Mouse (Mus musculus) hindbrain, embryonic 15.5 days (tissue): ENCODE measurements around the gene Rasal3. TPM values are rescaled to one million over a fixed set of nuclear protein-coding genes. Genes with fewer than 3 reads are reported as not detected.

ENCODE experiments used
- ATAC-seq: fragments of 200-750 bp; cut with Nextera tagmentation; 2 replicates; pipeline ENCODE4 v1.8.0; 2017; ENCODE audit warnings: low read depth, moderate number of reproducible peaks, moderate TSS enrichment; ENCODE audit not compliant: low FRiP score
- H3K27ac ChIP-seq: fragments of 300-500 bp; sonication (generic); replicated peaks from 2 replicates; pipeline ENCODE4 v1.5.1; 2015; ENCODE audit warnings: mild to moderate bottlenecking, inconsistent platforms
- H3K27me3 ChIP-seq: fragments of 300-500 bp; sonication (generic); 2 replicates; pipeline ENCODE4 v1.6.1; 2015; ENCODE audit warnings: control low read depth, inconsistent platforms
- H3K36me3 ChIP-seq: fragments of 300-500 bp; sonication (generic); 2 replicates; pipeline ENCODE4 v1.6.1; 2015; ENCODE audit warnings: control low read depth, inconsistent platforms
- H3K4me1 ChIP-seq: fragments of 300-500 bp; sonication (generic); replicated peaks from 2 replicates; pipeline ENCODE4 v1.6.1; 2015; ENCODE audit warnings: control low read depth, inconsistent platforms
- H3K4me2 ChIP-seq: fragments of 300-500 bp; sonication (generic); 2 replicates; pipeline ENCODE4 v1.6.1; 2015; ENCODE audit warnings: moderate library complexity, mild to moderate bottlenecking, inconsistent platforms
- H3K4me3 ChIP-seq: fragments of 300-500 bp; sonication (generic); 2 replicates; pipeline ENCODE4 v1.5.1; 2015; ENCODE audit warnings: mild to moderate bottlenecking, inconsistent platforms
- H3K9ac ChIP-seq: fragments of 300-500 bp; sonication (generic); 2 replicates; pipeline ENCODE4 v1.6.1; 2015; ENCODE audit warnings: inconsistent platforms
- H3K9me3 ChIP-seq: fragments of 300-500 bp; sonication (generic); 2 replicates; pipeline ENCODE4 v1.6.1; 2016; ENCODE audit warnings: control low read depth, inconsistent platforms
- WGBS: fragments of 180-500 bp; shearing (Covaris S2); methylation state at CpG from one replicate; pipeline ENCODE4 v1.1.7; 2015; 5-methylcytosine and 5-hydroxymethylcytosine counted together
- polyA plus RNA-seq: library from polyadenylated mRNA; unstranded; fragments of >200 nt; fragmentation: Nextera tagmentation; extraction: Ambion mirVana; gene quantifications from 2 replicates; pipeline ENCODE4 v1.2.1, GENCODE M21; 2015

Rasal3 gene
- polyA plus RNA-seq, result 0.42 and 0.65 TPM in 2 replicates

DNA sequence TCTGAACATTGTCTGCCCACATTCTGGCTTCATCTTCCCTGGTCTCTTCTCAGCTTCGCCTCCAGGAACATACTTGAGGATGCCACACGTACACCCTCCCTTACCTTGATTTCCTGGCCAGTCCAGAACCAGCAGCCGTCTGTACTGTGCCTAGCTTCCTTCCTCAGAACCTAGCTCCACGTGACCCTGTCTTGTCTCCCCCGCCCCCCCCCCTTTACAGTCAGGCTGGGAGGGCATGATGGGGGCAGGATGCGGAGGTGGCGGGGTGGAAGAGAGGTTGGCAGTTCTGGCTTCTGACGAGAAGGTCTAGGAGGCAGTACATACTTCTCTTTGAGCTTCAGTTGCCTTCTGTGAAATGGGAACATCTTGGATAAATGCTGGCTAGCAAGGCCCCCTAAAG, at the start of gene Rasal3:
TSS of gene Rasal3 (minus strand) at position 167 of the 400 bp plus-strand sequence.
- Histone ChIP-seq H3K9me3 (no peaks in the 10 kb centered on the region), H3K4me3 (no peak within 1 kb of the TSS), H3K27me3 (peaks cover 13% of the 10 kb centered on the region; the same call in 1 of the 2 replicates), H3K36me3 (no peaks in the 10 kb centered on the region), H3K4me2 (no peak within 1 kb of the TSS), H3K27ac (no peak within 1 kb of the TSS), H3K4me1 (no peaks in the 10 kb centered on the region), H3K9ac (no peak within 1 kb of the TSS)
- 77% methylated on average over 8 of the region's 8 CpGs for WGBS
- no peak for ATAC-seq

- Histone ChIP-seq H3K9me3 (no peaks in the 10 kb centered on the region), H3K4me2 (peak within 1 kb of the TSS; percentile 71), H3K9ac (peak within 1 kb of the TSS; percentile 19; the same call in 1 of the 2 replicates), H3K4me1 (peaks cover 12% of the 10 kb centered on the region), H3K27ac (no peak within 1 kb of the TSS), H3K27me3 (peaks cover 12% of the 10 kb centered on the region; the same call in 1 of the 2 replicates), H3K4me3 (peak within 1 kb of the TSS; percentile 35), H3K36me3 (no peaks in the 10 kb centered on the region)
- no peak for ATAC-seq
- 5% methylated on average over 19 of the region's 19 CpGs for WGBS
Measured at GRCm38 (mm10) chr17:32452482-32452881, 49.1 kb upstream of the Rasal3 start, which contains the start of gene Cyp4f39. Cyp4f39 (plus strand) TSS chr17:32452723.

GRCm38 (mm10) chr17:32450844-32451537, 47.6 kb upstream of the Rasal3 start:
- Histone ChIP-seq H3K4me3 (no peak overlapping the region), H3K27me3 (peaks cover 12% of the 10 kb centered on the region; the same call in 1 of the 2 replicates), H3K36me3 (no peaks in the 10 kb centered on the region), H3K9me3 (no peaks in the 10 kb centered on the region), H3K27ac (no peak overlapping the region), H3K4me2 (no peak overlapping the region), H3K4me1 (peaks cover 12% of the 10 kb centered on the region), H3K9ac (no peak overlapping the region)
- ATAC-seq, result no peak
- WGBS, result 64% methylated on average over 2 of the region's 2 CpGs

DNA sequence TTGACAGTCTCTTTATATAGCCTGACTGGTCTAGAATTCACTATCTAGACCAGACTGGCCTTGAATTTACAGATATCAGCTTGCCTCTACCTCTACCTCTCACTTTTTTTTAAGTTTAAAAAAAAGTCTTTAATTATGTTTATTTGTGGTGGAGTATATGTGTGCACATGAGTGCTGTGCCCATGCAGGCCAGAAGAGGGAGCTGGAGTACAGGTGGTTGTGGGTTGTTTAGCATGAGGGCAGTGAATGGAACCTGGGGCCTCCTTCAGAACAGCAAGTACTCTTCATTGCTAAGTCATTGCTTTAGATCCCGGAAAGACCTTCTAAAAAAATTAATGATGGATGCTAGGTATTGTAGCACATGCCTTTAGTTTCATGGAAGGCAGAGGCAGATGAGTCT, 45.7 kb upstream of the Rasal3 start:
- Histone ChIP-seq H3K36me3 (no peaks in the 10 kb centered on the region), H3K9ac (no peak overlapping the region), H3K4me1 (peaks cover 12% of the 10 kb centered on the region), H3K4me3 (no peak overlapping the region), H3K4me2 (no peak overlapping the region), H3K27me3 (peaks cover 12% of the 10 kb centered on the region; the same call in 1 of the 2 replicates), H3K27ac (no peak overlapping the region), H3K9me3 (no peaks in the 10 kb centered on the region)
- 93% methylated on average over 1 of the region's 1 CpGs for WGBS
- ATAC-seq, result no peak

DNA sequence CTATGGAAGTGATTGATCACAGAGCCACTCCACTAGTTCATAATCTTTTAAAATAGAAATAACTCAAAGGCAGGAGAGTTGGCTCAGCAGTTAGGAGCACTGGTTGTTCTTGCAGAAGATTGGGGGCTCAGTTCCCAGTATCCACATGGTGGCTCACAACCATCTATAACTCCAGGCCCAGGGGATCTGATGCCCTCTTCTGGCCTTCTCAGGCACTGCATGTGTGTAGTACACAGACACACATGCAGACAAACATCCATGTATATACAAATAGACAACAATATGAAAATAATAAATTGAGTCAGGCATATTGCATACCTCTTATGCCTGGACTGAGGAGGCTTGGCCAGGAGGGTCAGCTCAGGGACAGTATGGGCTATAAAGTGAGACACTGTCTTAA, 43.8 kb upstream of the Rasal3 start:
- Histone ChIP-seq H3K36me3 (no peaks in the 10 kb centered on the region), H3K4me2 (no peak overlapping the region), H3K9ac (no peak overlapping the region), H3K27me3 (0 out of 2 replicates have a peak, but pooled peaks cover 2% of the 10 kb centered on the region), H3K27ac (no peak overlapping the region), H3K4me1 (peaks cover under 1% of the 10 kb centered on the region; the same call in 1 of the 2 replicates), H3K4me3 (no peak overlapping the region), H3K9me3 (no peaks in the 10 kb centered on the region)
- no peak for ATAC-seq

DNA sequence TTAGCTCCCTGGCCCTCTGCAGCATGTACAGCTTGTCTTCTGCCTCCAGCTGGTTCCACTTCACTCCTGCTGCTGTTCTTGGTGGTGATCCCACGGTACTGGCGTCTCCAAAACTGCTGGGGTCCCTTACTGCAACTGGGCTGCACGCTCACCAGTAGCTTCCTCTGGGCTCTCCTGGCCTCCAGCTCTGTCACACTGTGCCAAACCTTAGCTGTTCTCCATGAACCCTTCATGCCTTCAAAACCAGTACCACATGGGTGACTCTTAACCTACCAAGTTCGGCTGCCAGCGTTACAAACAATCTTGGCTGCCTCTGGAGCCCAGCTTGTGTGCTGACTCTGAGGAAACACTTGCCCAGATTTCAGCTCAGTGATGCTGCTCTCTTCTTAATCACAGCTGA, 41.6 kb upstream of the Rasal3 start:
- H3K36me3 ChIP-seq, result no peaks in the 10 kb centered on the region
- no peaks in the 10 kb centered on the region for H3K9me3 ChIP-seq
- H3K9ac ChIP-seq, result no peak overlapping the region
- H3K4me1 ChIP-seq, result no peaks in the 10 kb centered on the region
- no peak overlapping the region for H3K4me3 ChIP-seq
- H3K27me3 ChIP-seq, result no peaks in the 10 kb centered on the region
- no peak overlapping the region for H3K4me2 ChIP-seq
- WGBS, result 77% methylated on average over 5 of the region's 5 CpGs
- no peak overlapping the region for H3K27ac ChIP-seq
- no peak for ATAC-seq

- 87% methylated on average over 6 of the region's 6 CpGs for WGBS
- Histone ChIP-seq H3K27ac (no peak overlapping the region), H3K9ac (no peak overlapping the region), H3K4me1 (no peaks in the 10 kb centered on the region), H3K9me3 (no peaks in the 10 kb centered on the region), H3K27me3 (no peaks in the 10 kb centered on the region), H3K36me3 (no peaks in the 10 kb centered on the region), H3K4me3 (no peak overlapping the region), H3K4me2 (no peak overlapping the region)
- ATAC-seq, result no peak
Measured at GRCm38 (mm10) chr17:32443245-32443644, 39.9 kb upstream of the Rasal3 start.

GRCm38 (mm10) chr17:32437106-32437505, 33.7 kb upstream of the Rasal3 start:
- Histone ChIP-seq H3K27me3 (no peaks in the 10 kb centered on the region), H3K9ac (no peak overlapping the region), H3K4me3 (no peak overlapping the region), H3K27ac (no peak overlapping the region), H3K36me3 (no peaks in the 10 kb centered on the region), H3K4me1 (no peaks in the 10 kb centered on the region), H3K9me3 (no peaks in the 10 kb centered on the region), H3K4me2 (no peak overlapping the region)
- WGBS, result 92% methylated on average over 4 of the region's 4 CpGs
- no peak for ATAC-seq

GRCm38 (mm10) chr17:32435151-32435550, 31.8 kb upstream of the Rasal3 start:
- no peak overlapping the region for H3K4me3 ChIP-seq
- ATAC-seq, result no peak
- no peak overlapping the region for H3K4me2 ChIP-seq
- no peaks in the 10 kb centered on the region for H3K4me1 ChIP-seq
- no peaks in the 10 kb centered on the region for H3K27me3 ChIP-seq
- H3K9me3 ChIP-seq, result no peaks in the 10 kb centered on the region
- no peaks in the 10 kb centered on the region for H3K36me3 ChIP-seq
- no peak overlapping the region for H3K9ac ChIP-seq
- WGBS, result 71% methylated on average over 5 of the region's 5 CpGs
- H3K27ac ChIP-seq, result no peak overlapping the region

DNA sequence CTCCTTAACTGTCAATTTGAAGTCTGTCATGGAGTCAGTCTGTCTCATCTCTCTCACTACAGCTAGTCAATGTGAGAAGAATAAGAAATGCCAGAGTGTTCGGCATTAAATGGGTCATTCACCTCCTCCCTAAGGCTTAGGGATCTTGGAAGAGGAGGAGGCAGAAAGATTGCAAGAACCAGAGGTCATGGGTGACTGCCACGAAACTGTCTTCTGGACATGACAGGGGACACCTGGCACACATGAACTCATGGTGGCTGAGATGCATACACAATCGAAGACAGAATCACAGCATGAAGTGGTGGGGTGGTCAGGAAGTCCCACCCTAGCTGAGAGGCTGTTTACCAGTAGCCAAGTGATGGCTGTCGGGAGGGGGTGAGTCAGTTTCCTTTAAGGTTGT, 30.9 kb upstream of the Rasal3 start:
- no peak overlapping the region for H3K4me2 ChIP-seq
- 74% methylated on average over 4 of the region's 4 CpGs for WGBS
- no peak overlapping the region for H3K27ac ChIP-seq
- no peaks in the 10 kb centered on the region for H3K27me3 ChIP-seq
- H3K4me3 ChIP-seq, result no peak overlapping the region
- ATAC-seq, result no peak
- H3K9ac ChIP-seq, result no peak overlapping the region
- no peaks in the 10 kb centered on the region for H3K36me3 ChIP-seq
- no peaks in the 10 kb centered on the region for H3K9me3 ChIP-seq
- H3K4me1 ChIP-seq, result no peaks in the 10 kb centered on the region

DNA sequence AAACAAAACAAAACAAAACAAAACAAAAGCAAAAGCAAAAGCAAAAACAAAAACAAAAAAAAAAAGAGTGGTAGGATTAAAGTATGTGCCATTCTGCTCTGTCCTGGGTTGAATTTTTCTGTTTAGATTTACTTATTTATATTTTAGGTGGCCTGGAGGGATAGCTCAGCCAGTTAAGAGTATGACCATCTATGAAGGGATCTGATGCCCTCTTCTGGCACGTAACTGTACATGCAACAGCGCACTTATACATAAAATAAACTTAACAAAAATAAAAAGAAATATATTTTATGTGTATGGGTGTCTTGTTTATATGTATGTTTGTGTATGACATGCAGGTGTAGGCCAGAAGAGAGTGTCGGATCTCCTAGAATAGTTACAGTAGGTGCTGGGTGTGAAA, 28.6 kb upstream of the Rasal3 start:
- no peaks in the 10 kb centered on the region for H3K9me3 ChIP-seq
- H3K36me3 ChIP-seq, result no peaks in the 10 kb centered on the region
- ATAC-seq, result no peak
- H3K4me3 ChIP-seq, result no peak overlapping the region
- 67% methylated on average over 3 of the region's 3 CpGs for WGBS
- no peak overlapping the region for H3K9ac ChIP-seq
- no peaks in the 10 kb centered on the region for H3K4me1 ChIP-seq
- H3K4me2 ChIP-seq, result no peak overlapping the region
- no peak overlapping the region for H3K27ac ChIP-seq
- H3K27me3 ChIP-seq, result no peaks in the 10 kb centered on the region

DNA sequence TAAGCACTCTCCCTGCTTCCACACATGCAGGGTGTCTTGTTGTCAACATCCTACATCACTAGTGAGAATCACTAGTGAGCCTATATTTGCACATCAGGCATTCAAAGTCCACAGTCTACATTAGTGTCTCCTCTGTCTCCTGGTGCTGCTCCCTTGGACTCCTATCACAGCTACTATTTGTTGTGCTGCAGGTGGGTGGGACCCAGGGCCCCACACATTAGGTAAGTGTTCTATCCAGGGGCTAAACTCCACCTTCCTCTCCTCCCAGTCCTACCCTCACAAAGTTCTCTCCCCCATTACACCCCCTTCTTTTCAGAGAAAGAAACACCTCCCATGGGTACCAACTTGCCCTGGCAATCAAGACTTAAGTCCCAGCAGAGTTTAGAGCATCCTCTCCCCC, 23.2 kb upstream of the Rasal3 start:
- H3K4me2 ChIP-seq, result no peak overlapping the region
- no peak for ATAC-seq
- H3K4me1 ChIP-seq, result no peaks in the 10 kb centered on the region
- H3K4me3 ChIP-seq, result no peak overlapping the region
- no peak overlapping the region for H3K9ac ChIP-seq
- H3K36me3 ChIP-seq, result no peaks in the 10 kb centered on the region
- H3K27ac ChIP-seq, result no peak overlapping the region
- H3K9me3 ChIP-seq, result no peaks in the 10 kb centered on the region
- H3K27me3 ChIP-seq, result no peaks in the 10 kb centered on the region

GRCm38 (mm10) chr17:32424034-32424433, 20.7 kb upstream of the Rasal3 start, which contains the start of gene Pglyrp2:
Pglyrp2 (minus strand) TSS chr17:32424167.
- 86% methylated on average over 2 of the region's 2 CpGs for WGBS
- H3K9me3 ChIP-seq, result no peaks in the 10 kb centered on the region
- no peak within 1 kb of the TSS for H3K9ac ChIP-seq
- H3K4me3 ChIP-seq, result no peak within 1 kb of the TSS
- H3K36me3 ChIP-seq, result no peaks in the 10 kb centered on the region
- H3K4me2 ChIP-seq, result no peak within 1 kb of the TSS
- ATAC-seq, result no peak
- no peaks in the 10 kb centered on the region for H3K27me3 ChIP-seq
- no peaks in the 10 kb centered on the region for H3K4me1 ChIP-seq
- no peak within 1 kb of the TSS for H3K27ac ChIP-seq
